Mouse (Mus musculus) kidney, adult 11 months (tissue): ENCODE data around the gene Slc25a45.
A peak's percentile ranks its signal among the peaks of the same experiment; 100 is the strongest.
"Not testable (repeated sequence)": the region's sequence is repeated elsewhere in the genome, so short reads cannot be mapped to it uniquely, and the experiment has no call there.

Source experiments
- DNase-seq: peaks from one replicate; pipeline ENCODE4 v3.0.0; 2022

The Slc25a45 gene

GRCm38 (mm10) chr19:5862335-5863085, 15.1 kb upstream of the Slc25a45 start:
- no peak for DNase-seq

- DNase-seq, result no peak
Measured at GRCm38 (mm10) chr19:5863776-5864175, 13.8 kb upstream of the Slc25a45 start.

DNA sequence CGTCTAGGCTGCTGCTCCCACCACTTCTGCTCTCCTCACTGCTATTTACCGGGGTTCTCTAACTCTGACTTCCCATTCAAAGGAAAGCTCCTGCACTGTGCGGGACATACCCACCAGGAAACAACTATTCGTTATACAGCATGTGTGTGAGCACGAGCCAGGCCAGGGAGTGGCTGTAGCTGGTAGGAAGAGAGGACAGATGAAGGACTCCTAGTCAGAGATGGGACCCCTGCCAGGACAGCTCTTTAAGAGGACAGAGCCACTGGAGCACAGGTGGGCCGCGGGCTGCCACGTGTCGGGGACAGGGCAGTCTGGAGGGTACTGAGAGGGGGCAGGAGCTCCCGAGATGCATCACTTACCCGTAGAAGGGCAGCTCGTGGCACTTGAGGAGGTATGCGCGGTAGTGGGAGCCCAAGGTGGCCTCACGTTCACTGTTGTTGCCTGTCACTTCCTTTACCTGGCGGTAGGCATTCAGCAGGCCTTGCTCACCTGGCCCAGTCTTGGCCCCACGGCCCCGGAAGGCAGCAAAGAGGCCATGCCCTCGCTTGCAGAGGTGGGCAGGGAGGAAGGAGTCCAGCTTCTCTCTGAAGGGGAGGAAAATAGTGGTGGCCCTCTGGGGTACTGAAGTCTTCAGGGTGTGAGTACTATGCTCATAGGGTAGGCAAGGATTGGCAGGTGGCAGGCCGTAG, 12.8 kb upstream of the Slc25a45 start:
- DNase-seq, result no peak

GRCm38 (mm10) chr19:5868096-5868495, 9.5 kb upstream of the Slc25a45 start:
- DNase-seq, result no peak

DNA sequence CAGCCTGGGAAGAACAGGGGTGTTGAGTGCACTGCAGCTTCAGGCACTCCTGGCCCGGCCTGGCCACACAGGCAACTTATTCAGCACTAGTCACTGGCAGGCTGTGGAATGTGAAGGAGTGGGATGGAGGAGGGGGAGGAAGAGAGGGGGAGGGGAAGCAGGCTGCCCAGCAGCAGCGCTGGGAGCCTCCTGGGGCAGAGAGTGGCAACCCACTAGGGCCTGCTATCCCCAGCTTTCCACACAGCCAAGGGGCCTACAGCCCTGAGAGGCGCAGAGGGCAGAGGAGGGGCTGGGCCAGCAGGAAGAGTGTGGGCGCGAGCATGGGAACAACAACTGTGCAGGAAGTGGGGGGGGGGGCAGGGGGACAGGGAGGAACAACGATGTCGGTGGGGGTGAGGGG, 6.3 kb upstream of the Slc25a45 start:
- no peak for DNase-seq

DNA sequence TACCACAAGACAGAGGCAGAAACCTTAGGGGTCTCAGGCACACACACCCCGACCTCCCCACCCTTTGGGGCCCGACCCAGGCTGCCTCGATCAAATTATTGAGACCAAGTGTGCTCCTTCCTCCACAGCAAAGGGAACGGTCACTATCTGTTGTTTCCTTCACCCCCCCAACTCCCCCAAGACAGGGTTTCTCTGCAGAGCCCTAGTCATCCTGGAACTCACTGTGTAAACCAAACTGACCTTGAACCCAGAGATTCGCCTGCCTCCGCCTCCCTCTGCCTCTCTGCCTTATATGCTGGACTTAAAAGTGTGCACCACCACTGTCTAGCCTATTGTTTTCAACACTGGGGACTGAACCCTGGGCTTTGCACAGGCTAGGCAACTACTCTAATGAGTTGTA, 5.9 kb upstream of the Slc25a45 start:
- DNase-seq, result no peak

GRCm38 (mm10) chr19:5872528-5872927, 5.1 kb upstream of the Slc25a45 start:
- no peak for DNase-seq

DNA sequence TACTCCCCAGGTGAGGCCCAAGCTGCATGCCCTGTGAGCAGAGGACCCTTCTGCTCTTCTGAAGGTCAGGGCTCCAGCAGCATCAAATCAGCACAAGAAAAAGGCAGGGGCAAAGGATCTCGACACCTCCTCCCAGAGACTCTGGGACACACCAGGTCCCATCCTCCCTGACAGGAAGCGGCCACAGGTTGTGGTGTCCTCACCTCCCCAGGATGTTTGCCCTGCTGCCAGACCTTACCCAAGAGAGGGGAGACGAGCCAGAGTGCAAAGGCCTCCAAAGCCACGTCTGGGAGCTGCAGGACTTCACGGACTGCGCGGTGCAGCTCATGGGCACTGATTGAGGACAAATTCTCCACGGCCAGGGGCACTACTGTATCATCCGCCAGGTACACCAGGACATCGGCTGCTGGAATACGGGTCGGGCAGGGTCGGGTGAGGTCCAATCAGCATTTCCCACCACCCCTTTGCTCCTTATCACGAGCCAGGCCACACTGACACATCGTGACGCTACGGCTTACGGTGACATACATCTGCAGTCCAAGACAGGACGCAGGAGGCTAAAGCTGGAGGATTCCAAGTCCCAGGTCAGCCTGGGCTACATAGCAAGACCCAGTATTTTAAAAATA, 4.6 kb upstream of the Slc25a45 start:
- DNase-seq, result no peak

DNA sequence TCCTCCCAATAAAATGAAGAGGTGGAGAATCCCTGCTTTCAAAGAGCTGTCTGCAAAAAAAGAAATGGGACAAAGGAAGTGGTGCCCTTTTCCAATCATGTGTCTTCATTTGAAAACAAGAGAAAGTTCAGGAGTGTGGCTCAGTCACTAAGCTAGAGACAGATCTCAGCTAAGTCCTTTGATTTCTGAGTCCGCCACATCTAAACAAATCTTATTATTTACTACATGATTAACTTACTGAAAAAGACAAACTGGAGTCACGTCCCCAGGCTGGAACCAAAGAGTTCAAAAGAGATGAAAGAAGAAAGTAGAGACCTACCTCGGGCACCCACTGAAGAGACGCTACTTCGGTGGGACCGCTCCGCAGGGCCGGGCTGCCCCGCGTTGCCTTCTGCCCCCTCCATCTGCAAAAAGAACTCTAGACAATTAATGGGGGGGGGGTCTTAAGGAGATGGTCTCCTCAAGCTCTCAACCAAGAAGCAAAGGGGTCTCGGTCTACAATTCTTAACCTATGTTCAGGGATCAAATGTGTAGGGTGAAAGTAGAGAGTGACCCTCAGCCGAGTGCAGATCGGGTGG, 3.1 kb upstream of the Slc25a45 start:
- DNase-seq, result no peak

DNA sequence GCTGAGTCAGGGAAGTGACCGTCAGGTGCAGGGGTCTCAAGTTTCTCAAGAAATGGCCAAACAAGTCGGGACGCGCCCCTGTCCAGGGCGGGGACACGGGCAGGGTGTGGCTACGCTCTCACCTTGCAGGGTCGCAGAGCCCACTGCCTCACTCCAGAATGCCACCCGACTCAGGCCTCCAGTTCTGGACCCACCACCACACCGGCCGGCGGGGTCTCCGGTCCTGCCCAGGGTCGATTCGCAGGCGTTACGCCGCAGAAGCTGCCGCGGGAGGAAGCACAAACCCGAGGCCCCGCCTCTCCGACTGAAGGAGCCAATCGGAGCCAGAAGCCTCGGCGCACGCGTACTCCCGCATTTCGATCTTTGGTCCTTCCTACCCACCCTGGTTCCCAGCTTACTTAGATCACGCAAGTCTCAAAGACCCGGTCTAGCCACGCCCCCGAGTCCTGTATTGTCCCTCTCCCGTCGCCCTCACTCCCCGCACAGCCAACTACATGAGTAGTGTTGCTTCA, 2.6 kb upstream of the Slc25a45 start, which contains the start of gene Frmd8:
Gene Frmd8 (minus strand): TSS at position 306 of the 512 bp plus-strand sequence.
- peak; percentile 95 for DNase-seq

DNA sequence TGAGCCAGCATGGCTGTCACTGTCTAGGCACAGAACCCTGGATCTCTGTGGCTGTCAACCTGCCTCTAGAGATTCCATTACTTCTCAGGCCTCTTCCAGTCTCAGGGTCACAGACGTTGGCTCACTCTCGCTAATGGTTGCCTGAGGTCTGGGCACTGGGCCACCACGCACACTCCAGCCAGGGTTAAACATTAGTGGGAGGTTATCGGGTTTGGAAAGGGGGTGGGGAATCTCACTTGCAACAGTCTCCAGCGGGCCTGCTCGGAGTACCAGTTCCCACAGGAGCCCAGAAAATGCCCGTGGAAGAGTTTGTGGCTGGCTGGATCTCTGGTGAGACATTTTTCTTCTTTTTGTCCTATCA, 734 bp downstream of the Slc25a45 start:
- DNase-seq, result peak; percentile 94

- no peak for DNase-seq
Measured at GRCm38 (mm10) chr19:5878916-5879315, 1.3 kb downstream of the Slc25a45 start.

DNA sequence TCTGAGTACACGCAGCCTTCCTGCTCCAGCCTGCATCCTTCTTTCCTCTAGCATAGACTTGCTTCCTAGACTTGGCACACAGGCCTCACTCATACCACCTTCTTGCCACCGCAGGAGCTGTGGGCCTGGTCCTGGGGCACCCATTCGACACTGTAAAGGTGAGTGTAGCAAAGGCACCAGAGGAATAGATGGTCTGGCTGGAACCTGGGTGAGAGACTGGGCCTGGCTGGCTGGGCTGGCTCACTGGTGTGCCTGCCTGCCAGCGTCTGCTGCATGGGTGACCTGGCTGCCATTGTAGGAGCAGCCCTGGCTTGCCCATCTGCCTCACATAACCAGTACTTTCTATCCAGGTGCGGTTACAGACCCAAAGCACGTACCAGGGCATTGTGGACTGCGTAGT, 2.1 kb downstream of the Slc25a45 start:
- no peak for DNase-seq

GRCm38 (mm10) chr19:5881155-5881554, 3.5 kb downstream of the Slc25a45 start:
- DNase-seq, result peak; percentile 73

DNA sequence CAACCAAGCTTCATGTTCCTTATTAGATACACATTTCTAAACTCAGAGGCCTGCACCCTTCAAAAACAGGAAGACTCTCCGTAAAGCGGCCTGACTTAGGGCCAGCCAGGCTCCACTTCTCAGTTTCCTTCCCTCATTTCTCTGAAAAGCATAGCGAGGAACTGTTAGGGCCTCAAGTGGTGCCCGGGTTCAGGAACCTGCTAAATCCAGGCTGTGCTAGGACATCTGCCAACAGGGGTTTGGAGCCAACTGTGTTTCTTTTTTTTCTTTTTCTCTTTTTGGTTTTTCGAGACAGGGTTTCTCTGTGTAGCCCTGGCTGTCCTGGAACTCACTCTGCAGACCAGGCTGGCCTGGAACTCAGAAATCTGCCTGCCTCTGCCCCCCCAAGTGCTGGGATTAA, 4.5 kb downstream of the Slc25a45 start:
- DNase-seq, result not testable (repeated sequence)

DNA sequence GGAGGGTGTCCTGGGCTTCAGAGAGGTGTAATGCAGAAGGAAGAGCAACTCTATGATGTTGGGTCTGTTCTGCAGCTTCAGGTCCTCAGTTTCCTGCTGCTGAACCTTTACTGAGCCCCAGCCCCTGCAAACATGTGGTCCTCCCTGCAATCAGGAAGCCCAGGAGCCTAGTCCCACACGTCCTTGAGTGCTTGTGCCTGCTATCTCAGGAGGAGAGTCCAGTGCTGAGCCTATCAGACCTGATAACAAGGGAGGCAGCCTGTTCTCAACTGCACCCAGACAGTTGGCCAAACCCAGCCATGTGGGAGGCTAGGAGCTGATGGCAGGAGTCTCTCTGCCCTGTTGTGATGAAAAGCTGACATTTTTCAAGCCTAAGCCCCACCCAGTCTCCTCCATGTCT, 6.3 kb downstream of the Slc25a45 start:
- DNase-seq, result no peak

- no peak for DNase-seq
Measured at GRCm38 (mm10) chr19:5885838-5886237, 8.2 kb downstream of the Slc25a45 start.

DNA sequence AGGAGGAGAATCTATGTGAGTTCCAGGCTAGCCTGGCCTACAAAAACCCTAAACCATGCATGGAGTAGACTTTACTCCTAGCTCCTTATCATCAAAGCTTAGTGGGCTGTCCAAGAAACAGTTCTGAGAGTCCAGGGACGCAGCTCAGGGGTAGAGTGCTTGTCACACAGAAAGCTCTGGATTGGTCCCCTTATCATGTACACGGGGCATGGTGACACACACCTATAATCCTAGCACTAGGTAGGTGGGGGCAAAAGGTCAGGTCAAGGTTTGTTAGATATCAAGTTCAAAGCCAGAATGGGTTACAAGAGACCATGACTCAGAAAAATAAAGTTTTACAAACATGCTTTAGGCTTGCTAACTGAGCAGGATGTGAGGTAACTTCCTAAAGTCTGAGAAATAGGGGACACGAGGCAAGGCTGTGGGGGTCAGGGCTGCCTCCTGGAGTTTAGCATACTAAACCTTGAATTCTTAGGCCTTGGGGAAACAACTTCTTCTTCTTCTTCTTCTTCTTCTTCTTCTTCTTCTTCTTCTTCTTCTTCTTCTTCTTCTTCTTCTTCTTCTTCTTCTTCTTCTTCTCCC, 9.7 kb downstream of the Slc25a45 start:
- DNase-seq, result no peak

DNA sequence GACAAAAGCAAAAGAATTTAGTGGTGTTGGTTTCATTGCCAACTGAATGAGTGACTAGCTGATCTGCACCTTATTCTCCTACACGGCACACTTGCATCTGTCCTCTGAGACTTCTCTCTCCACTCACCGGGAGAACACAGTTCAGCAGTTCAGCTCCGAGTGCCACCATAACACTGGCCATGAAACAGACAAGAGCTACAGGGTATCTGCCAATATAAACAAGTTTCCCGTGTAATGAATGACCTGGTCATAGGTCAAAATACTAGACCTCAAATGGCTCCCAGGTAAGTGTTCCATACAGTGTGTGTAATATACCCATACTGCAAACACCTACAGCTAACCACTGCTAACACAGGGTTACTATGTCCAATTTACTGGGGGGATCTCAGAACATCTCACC, 11.6 kb downstream of the Slc25a45 start:
- DNase-seq, result no peak

DNA sequence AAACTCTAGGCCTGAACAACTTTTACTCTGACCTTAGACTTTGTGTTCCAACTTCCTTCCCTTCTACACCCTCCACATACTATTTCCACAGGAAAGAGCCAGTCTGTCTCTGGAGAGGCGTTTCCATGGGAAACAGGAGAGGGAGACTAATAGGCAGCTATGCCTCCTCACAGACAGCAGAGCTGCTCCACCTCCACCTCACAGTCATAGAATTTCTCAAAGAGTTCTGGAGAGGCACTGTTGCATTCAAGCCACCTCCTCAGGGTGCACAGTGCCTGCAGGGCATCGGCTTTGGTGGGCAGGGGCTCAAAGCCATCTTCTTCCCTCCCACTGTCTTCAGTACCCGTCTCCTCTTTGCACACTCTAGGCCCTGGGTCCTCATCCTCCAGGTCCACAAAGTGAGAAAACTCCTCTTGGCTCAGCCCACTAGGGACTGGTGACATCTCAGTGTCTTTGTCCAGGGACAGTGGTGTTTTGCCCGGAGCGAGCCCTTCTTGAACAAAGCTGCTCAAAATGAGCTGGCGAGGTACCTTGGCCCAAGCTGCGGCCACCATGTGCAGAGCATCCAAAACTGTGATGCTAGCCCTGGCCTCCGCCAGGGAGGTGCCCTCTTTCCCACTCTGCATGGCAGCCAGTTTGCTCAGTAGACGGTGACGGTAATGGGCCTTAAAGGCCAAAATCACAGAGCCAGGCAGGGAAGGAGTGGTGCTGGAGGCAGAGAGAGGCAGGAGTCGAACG, 14.1 kb downstream of the Slc25a45 start:
- no peak for DNase-seq

DNA sequence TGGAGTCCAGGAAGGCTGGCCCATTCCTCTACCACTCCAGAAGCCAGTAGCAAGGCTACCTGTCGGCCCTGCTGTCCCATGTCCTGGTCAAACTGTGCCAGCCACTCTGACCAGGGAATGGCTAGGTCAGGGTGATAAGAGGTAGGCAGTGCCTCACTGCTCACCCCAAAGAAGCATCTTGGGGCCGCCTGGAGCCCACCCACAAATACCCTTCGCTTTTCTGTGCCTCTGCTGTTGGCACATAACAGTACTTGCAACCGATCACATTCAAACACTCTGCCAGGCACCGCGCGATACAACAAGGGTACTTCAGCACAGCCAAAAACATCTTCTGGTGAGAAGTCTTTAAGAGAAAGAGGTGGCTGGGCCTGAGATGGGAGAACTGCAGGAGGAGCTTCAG, 14.7 kb downstream of the Slc25a45 start:
- no peak for DNase-seq

DNA sequence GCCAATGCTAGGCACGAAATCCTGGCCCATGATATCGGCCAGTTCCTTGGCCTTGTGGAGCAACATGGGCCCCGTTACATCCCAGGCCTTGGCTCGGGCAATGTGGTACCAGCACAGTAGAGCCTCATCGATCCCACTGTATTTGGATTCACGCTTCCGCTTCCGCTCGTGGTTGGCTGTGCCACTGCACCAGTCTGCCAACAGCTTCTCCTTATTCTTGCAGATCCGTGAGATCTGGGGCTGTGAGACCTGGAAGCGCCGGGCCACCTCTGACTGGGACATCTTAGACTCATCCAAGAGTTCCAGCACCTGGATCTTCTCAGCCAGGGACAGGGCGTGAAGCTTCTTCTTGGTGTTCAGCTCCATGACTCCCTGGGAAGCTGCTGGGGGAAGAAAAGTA, 15.1 kb downstream of the Slc25a45 start:
- no peak for DNase-seq
